Mouse (Mus musculus) heart, adult 9 months (tissue): ENCODE measurements around the gene Tmem8b.
A peak's percentile ranks its signal among the peaks of the same experiment; 100 is the strongest.

ENCODE experiments used
- DNase-seq, 2 experiments: peaks; one replicate each; pipeline ENCODE4 v3.0.0; 2022; ENCODE audit warnings: low spot score in 2 of 2

Tmem8b gene

DNA sequence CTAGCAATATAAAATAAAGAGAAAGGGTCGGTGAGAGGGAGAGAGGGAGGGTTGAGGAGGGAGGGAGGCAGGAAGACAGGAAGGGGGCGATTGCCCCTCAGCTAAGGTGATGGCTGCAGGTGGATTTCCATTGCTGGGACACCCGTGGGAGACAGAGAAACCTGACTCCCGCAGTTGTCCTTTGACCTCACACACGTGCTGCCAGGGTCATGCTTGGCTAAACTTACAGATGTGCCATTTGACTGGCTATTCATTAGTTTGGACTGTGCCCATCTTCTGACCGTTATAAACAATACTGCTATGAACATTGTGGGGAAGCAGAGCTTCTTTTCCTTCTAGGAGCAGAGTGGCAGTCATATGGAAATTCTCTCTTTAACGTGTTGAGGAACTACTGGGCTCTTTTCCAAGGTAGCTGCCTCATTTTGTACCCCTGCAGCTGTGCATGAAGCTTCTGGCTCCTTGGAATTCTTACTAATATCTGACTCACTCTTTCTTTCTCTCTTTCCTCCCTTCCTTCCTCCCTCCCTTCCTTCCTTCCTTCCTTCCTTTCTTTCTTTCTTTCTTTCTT lies 45.0 kb downstream of the Tmem8b start:
- no peak for DNase-seq

DNA sequence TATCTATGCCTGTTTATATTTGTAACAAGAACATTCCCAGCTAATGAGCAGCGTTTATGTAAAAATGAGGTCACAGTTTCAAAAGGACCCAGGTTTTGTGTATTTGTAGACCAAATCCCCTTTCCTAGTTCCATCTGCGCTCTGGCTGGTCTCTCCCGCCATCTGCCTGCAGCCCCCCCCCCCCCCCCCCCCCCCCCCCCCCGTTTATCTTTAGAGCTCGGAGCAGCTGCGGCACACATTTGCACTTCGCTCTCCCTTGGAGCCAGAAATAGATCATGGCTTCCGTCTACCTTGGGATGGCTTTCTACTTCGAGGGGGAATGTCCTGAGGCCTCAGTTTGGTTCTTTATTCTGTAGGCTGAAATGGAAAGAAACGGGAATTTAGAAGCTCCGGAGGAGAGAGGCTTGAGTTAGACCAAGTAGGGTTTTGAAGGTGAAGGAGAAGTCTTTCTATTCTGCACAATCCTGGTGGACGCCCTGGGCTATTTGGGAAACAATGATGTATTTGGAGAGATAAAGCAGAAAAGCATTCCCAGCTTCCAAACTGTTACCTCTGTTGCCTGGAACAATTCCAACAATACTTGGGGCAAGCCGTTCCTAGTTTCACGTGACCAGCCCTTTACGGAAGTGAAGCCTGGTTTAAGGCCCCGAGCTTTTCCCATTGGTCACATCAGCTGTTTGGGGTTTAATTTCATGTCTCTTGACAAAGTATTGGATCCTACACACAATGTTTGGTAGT lies 51.9 kb downstream of the Tmem8b start:
- DNase-seq: no peak

DNA sequence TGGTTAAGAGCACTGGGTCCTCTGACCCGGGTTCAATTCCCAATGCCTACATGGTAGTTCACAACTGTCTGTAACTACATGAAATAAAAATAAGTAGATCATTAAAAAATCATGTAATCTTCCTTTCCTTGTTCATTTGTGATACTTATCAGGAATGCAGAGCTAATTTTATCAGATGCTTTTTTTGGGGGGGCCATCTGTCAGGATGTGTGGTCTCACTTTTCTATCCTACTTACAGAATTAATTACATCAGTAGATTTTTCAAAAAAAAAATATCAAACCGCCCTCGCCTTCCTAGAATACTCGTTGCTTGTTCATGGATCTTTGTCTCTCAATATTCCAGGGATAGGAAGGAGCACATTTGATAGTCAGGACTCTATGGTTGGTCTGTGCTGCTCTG lies 53.4 kb downstream of the Tmem8b start:
- DNase-seq: no peak

DNA sequence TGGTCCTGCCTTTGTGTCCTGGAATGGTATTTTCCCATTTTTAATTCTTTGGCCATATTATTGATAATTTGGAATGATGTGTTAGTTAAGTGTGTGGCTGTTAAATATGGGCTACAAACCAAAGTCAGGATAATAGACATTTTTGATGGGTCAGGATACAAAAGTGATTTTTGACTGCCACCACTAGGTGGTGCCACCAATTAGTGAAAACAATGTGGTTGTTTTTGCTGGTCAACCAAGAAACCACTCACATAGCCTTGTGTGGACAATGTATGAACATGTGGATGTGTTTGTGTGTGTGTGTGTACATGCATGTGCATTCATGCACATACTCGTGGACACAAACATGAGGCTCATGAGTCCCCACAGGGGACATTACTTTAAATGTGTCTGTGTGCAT lies 56.0 kb downstream of the Tmem8b start:
- DNase-seq: peak in 1 of 2 experiments; percentile 61

DNA sequence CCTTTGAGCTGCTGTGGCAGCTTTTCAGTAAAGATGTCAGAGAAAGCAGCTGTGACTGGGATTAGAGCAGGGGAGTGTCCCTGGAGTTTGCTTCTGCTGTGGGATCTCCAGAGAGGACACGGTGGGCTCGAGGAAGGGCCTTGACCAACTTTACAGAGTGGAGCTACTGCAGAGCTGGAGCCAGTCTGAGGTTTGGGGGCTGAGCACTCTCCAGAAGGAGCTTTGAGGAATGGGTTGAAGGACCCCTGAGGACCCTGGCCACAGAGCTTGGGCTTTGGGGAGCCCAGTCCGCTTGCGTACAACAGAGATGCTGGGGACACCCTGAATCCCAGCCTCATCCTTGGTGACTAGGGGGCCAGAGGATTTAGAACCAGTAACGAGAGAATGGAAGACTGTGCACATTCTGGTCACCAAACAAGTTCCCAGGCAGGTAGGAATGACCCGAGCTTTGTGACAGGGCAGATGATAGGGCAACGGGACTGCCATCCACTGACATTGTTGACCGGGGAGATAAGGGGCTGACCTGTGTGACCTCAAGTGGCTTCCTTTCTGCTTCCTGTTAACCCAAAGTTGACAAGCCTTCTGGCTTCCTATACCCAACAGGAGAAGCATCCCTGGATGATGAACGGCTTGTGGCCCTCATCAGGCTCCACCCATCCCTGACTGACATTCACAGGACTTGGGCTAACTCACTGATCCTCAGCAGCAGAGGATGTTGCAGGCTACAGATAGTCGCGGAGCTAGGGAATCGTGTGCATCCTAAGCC lies 57.6 kb downstream of the Tmem8b start:
- DNase-seq: no peak

DNA sequence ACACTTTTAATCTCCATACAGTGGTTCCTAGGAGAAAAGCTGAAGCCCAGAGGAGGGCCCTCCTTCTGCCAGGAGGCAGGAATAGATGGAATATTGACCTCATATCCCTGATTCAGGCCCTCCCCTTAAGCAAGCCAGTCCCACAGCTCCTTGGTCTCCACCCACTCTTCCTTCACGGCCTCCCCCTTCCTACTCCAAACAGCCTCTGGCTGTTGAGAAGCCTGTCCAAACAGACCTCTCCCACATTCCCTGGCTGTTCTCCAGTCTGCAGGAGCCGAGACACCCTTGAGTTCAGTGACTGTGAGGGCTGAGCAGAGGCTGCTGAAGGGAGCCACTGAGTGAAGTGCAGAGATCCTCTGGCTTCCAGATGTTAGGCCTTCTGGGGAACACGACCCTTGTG lies 58.2 kb downstream of the Tmem8b start, which contains the start of gene Hrct1:
Gene Hrct1, plus strand, starts transcription at position 194 of the 400 bp plus-strand sequence.
- peak; percentile 93 to 97 for DNase-seq

DNA sequence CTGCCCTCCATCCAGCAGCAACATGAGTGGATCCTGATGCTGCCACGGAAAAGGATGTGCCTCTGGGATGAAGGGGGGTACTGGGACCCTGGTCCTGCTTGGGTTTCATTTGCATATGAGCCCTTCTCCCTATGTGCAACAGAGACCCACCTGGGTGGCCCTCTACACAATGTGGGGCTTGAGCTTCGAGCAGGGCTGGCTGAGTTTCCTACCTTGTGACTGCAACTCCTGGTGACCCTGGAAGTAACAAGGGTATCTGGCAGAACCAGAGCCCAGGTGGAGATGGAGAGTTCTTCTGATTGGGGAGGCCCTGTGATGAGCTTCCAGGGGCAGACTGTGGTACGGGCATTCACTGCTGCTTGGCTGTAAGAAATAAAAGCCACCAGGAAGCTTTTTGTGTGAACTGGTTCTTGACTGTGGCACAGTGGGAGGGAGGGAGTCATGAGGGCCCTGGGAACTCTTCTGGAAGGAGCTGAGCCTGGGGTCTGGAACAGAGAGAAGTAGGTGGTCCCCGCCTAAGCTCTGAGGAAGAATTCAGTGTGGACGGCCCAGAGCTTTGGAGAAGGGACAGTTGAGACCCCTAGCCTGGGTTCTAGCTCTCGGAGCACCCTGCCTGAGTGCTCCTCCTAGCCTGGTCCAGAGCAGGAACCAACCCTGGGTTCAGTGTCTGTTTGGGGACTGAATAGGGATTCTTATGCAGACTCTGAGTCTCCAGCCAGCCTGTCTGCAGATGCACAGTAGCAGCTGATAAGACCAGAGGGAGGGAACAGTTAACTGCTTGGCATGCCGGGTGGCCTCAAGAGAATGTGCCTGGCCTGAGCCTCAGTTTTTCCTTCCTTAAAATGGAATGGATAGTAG lies 59.2 kb downstream of the Tmem8b start:
- no peak for DNase-seq

DNA sequence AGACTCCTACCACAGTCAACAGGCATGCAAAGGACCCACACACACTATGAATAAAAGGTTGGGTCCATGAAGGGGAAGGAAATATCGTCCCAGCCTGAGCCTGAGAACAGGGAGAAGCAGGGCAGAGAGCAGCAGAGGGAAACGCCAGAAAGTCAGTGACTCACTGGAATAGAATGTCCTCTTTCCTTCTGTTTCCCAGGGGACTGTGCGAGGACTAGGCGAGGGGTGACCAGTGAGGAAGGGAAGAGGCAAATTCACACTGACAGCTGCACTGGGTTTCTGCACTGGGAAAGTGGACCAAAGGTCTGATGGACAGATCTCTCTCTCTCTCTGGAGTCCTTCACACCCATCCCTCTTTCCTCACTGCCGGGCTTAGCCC lies 59.8 kb downstream of the Tmem8b start:
- peak; percentile 92 to 96 for DNase-seq

DNA sequence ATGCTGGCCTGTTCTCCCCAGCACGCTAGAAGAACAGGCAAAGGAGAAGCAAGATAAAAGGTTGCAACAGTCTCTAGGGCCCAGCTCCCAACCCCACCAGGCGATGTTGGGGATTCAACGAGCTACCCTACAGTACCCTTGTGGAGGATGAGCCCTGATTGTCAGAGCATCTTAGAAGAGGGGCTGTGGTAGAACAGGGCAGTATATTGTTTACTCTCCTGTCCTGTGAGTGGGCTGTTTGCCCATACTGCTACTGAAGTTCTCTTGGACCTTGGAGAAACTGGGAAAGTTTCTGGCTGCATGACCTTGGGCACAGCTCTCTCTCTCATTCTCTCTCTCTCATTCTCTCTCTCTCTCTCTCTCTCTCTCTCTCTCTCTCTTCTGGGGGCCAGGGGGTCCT lies 60.4 kb downstream of the Tmem8b start:
- DNase-seq: peak in 1 of 2 experiments; percentile 41

DNA sequence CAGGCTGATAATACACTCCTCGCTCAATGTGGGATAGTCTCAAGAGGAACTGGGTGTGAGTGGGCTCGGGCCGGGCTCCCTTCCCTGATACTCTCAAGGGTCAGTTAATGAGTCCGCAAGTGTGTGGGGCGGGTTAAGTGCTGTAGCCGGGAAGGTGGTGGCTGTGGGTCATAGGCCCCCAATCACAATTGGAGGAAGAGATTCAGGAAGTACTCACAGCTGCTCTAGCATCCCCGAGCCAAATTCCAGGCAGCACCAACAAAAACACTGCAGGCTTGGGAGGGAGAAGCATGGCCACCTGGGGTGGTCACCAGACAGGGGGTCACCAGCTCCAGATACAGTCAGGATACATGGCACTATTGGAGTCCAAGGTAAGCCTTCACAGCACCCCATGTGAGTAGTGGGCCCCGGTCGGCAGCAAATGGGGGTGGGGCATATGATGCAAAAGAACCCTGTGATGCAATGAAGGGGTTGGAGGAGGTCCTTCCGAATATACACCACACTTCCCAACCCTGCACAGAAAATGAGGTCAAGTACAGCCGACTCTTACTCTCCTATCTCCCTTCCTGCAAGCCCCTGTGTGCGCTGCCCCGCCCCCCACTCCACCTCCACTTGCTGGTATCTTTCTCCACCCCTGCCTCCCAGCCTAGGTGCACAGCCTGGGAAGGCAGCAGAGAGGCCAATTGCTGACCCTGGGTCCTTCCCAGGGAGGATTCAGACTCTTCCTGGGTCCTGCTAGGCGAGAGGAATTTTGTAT lies 61.2 kb downstream of the Tmem8b start, which contains the start of gene Spaar:
Gene Spaar, plus strand, starts transcription at position 241 of the 757 bp plus-strand sequence.
- DNase-seq: peak; percentile 89 to 94

DNA sequence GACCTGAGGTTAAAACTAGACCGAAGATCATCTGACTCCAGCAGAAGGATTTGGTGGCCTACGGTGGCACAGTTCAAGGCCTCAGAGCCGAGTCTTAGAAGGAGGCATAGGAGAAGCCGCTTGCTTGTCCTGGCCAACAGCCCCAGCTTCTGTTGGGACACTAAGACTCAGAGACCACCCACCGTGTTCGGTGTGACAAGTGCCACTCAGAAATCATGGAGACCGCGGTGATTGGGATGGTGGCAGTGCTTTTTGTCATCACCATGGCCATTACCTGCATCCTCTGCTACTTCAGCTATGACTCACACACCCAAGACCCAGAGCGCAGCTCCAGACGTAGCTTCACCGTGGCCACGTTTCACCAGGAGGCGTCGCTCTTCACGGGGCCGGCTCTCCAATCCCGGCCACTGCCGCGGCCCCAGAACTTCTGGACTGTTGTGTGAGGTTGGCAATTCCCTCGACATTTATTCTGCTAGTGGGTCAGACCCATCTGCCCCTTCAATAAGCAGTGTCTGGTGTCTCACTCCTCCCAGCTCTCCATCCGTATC lies 62.1 kb downstream of the Tmem8b start:
- DNase-seq: peak; percentile 32 to 55

DNA sequence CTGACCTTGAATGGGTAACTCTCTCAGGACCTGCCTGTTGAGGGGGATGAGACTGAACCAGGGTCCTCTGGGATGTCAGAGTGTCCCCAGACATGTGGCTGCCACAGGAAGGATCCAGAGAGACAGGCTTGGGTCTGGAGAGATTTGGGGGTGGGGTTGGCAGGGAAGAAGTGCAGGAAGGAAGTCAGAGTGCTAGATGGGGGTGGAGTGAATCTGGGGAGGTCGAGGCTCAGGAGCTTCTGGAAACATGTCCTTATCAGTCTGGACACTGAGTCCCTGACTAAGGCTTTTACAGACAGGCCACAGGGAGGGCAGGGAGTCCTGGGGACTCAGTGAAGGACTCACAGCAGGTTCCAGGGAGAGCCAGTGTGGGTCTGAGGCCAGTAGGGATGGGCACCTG lies 63.4 kb downstream of the Tmem8b start:
- DNase-seq: peak; percentile 46 to 47

DNA sequence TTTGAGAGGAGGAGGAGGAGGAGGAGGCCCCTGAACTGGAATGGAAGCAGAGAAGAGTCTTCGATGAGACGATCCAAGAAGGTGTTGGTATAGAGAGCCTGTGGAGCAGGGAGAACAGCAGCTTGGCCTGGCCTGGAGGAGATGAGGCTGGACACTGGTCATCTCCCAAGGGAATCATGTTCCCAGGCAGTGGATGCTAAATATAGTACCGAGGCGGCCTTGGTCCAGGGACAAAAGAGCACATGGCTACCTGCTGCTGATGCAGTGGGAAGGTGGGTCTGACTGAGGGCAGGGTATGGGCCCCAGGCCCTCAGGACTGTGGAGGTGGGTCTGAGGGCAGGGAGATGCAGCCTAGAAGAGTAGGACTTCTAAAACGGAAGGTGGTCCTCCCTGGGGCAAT lies 64.4 kb downstream of the Tmem8b start:
- DNase-seq: peak; percentile 39 to 54

DNA sequence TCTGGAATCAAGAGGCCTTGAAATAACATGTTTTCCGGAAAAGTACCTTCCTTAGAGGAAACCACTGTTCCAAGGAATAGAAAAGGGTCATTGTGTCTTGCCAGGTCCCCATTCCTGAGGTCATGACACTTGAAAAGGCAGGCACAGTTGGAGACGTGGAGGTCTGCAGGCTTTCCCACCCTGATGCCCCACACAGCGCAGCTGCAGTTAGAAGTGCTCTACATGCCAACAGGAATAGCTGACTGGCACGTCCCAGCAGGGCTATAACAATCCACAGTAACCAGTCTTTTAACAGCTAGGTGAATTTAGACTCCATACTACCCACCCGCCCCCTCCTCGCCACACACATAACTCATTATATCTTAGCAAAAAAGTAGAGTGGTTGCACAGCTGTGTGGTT lies 68.4 kb downstream of the Tmem8b start:
- DNase-seq: no peak

DNA sequence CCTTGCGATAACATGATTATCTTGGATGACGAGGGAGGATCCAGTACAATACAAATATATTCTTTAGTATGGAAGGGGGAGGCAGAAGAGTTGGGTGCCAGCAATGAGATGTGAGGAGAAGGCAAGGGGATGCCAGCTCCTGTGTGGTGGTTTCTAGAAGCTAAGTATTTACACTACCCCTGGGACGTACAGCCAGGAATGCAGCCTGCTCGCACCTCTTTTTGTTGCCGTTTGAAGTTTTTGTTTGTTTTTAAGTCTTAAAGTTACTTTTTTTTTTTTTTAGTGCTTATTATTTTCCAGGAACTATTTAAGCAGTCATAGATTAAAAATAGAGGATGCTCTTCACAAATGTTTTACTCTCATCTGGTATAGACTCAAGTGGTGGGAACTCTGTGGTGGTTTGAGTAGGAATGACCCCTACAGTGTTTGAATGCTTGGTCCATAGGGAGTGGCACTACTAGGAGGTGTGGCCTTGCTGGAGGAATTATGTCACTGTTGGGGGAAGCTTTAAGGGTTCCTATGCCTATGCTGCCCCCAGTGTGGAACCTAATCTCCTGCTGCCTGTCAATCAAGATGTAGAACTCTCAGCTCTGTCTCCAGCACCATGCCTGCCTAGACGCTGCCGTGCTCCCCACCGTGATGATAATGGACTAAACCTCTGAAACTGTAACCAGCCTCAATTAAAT lies 70.4 kb downstream of the Tmem8b start:
- DNase-seq: no peak

DNA sequence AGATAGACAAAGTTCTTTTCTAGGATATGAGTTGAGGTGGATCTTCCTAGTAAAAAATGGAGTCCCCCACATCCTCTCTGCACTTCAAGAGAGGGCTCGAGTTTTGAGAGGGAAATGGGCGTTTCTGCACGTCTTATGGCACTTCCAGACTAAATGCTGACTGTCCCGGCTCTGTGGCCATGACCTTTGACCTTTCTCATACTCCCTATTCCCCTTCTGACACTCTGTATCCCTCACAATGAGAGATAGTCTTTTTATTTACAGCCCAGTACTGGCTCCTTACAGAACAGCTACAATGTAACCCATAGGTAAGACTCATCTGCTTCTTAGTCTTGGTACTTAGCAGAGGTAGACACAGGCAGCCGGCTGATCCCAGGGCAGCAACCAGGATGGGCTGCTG lies 72.8 kb downstream of the Tmem8b start:
- DNase-seq: no peak
